Mouse (Mus musculus): ENCODE data around the gene Zbtb45.

- TF ChIP-seq CTCF (IDR thresholded peaks at IDR 0.05; ENCODE audit: borderline replicate concordance, insufficient read depth, low read length) (no peak), POLR2A (IDR thresholded peaks at IDR 0.05; ENCODE audit: low read depth, low read length) (no peak)
Measured at GRCm38 (mm10) chr7:13031069-13031468, 21.2 kb upstream of the Zbtb45 start.

All from embryonic fibroblast, embryonic 13.5 days (primary cell).